Mouse (Mus musculus) brain, embryonic 14.5 days (tissue): Measurements from ENCODE around the gene Fabp1.

Source experiments
- CTCF ChIP-seq: fragments of 200-500 bp; IDR thresholded peaks from 2 replicates; pipeline ENCODE4 v1.5.1; 2012; ENCODE audit warnings: inconsistent platforms, mild to moderate bottlenecking, moderate library complexity, borderline replicate concordance; ENCODE audit not compliant: insufficient read depth, insufficient read length; ENCODE audit errors: extremely low read depth
- POLR2A ChIP-seq: fragments of 200-500 bp; IDR thresholded peaks from 2 replicates; pipeline ENCODE4 v1.6.1; 2012; ENCODE audit warnings: mild to moderate bottlenecking, inconsistent platforms, borderline replicate concordance; ENCODE audit not compliant: poor library complexity, insufficient read depth, insufficient read length, severe bottlenecking; ENCODE audit errors: extremely low read depth

- TF ChIP-seq POLR2A (no peak), CTCF (no peak)
Measured at GRCm38 (mm10) chr6:71189578-71189977, 10.0 kb upstream of the Fabp1 start.
